Mouse (Mus musculus) embryo, embryonic 9.5 days (tissue): ENCODE measurements around the gene Sgcd.

Source experiments
- DNase-seq: peaks from one replicate; pipeline ENCODE4 v3.0.0-alpha.2; 2017; ENCODE audit errors: extremely low spot score

Sgcd gene

GRCm38 (mm10) chr11:47015683-47016082, 973.1 kb downstream of the Sgcd start:
- DNase-seq: no peak

- DNase-seq: no peak
These were observed 974.5 kb downstream of the Sgcd start for GRCm38 (mm10) chr11:47014278-47014677.

- DNase-seq: no peak
These were observed 978.6 kb downstream of the Sgcd start for GRCm38 (mm10) chr11:47010166-47010565.

GRCm38 (mm10) chr11:47005301-47005875, 983.4 kb downstream of the Sgcd start:
- DNase-seq: no peak

- no peak for DNase-seq
These were observed 1049.5 kb downstream of the Sgcd start for GRCm38 (mm10) chr11:46939311-46939710.

- no peak for DNase-seq
These were observed 1063.8 kb downstream of the Sgcd start for GRCm38 (mm10) chr11:46924946-46925345.

GRCm38 (mm10) chr11:46920244-46920643, 1068.5 kb downstream of the Sgcd start:
- no peak for DNase-seq

- no peak for DNase-seq
These were observed 1076.0 kb downstream of the Sgcd start for GRCm38 (mm10) chr11:46912656-46913237.

GRCm38 (mm10) chr11:46904281-46904680, 1084.5 kb downstream of the Sgcd start:
- no peak for DNase-seq

GRCm38 (mm10) chr11:46889093-46889492, 1099.7 kb downstream of the Sgcd start:
- DNase-seq: no peak

- no peak for DNase-seq
These were observed 1106.3 kb downstream of the Sgcd start for GRCm38 (mm10) chr11:46882456-46882855.

- DNase-seq: no peak
These were observed 1113.0 kb downstream of the Sgcd start for GRCm38 (mm10) chr11:46875774-46876173.

- no peak for DNase-seq
These were observed 1120.2 kb downstream of the Sgcd start for GRCm38 (mm10) chr11:46868594-46868993.

GRCm38 (mm10) chr11:46864809-46865208, 1124.0 kb downstream of the Sgcd start:
- DNase-seq: no peak

- peak; percentile 20 for DNase-seq
These were observed 1140.4 kb downstream of the Sgcd start for GRCm38 (mm10) chr11:46848221-46848971.

GRCm38 (mm10) chr11:46847827-46848220, 1140.9 kb downstream of the Sgcd start:
- DNase-seq: no peak

GRCm38 (mm10) chr11:46846661-46847060, 1142.1 kb downstream of the Sgcd start:
- peak; percentile 15 for DNase-seq
